Mouse (Mus musculus) urinary bladder, adult 18-20 months (tissue): ENCODE results near the gene Bcl2.
"Not testable (repeated sequence)": the region's sequence is repeated elsewhere in the genome, so short reads cannot be mapped to it uniquely, and the experiment has no call there.

Source experiments
- DNase-seq, 2 experiments: peaks; one replicate each; pipeline ENCODE4 v3.0.0; 2022; ENCODE audit warnings: low spot score in 2 of 2, mixed read lengths in 2 of 2

Bcl2 gene

DNA sequence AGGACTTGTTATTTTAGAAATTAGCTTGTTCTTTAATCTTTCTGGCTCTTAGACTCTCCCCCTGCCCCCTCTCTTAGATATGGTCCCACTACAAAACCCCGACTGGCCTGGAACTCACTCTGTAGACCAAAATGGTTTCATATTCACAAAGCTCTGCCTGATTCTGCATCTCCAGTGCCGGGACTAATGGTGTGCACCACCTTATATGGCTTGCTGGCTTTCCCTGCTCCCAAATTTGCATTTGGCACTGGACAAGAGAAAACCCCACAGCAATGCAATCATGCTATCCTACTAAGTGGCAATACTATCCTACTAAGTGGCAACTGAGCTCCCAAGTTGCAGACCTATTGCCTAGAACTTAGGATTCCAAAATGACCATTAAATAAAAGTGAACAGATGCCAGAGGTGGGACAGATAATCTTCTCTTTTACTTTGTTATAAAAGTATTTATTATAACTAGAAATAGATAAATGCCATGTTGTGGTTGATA lies 154.9 kb downstream of the Bcl2 start:
- no peak for DNase-seq

DNA sequence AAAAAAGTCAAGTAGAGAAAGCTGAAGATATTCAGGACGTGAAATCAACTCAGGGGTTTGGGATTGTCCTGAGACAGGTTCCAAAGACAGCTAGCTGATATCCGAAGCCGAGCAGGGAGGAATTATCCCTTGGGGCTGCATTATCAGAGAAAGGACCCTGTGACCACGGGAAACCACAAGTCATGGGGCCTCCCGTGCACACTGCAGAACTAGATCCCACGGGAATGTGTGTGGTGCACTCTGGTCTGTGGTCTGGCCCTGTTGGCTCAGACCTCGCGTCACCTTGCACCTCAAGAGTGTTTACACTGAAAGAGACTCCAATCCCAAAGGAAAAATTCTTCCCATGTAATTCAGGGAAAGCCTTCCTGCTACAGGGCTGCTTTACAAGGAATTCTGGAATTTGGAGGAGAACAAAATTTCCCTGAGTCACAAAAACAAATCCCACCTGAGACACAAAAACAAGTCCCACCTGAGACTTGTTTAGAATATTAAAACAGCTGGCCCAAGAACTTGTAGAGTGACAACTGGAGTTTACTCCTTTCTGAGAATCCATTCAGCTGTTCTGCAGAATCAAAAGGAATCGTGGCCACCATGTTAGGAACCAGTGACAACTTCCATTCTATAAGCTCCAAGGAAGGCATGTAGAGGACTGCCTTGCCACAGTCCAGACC lies 158.4 kb downstream of the Bcl2 start:
- DNase-seq: no peak

DNA sequence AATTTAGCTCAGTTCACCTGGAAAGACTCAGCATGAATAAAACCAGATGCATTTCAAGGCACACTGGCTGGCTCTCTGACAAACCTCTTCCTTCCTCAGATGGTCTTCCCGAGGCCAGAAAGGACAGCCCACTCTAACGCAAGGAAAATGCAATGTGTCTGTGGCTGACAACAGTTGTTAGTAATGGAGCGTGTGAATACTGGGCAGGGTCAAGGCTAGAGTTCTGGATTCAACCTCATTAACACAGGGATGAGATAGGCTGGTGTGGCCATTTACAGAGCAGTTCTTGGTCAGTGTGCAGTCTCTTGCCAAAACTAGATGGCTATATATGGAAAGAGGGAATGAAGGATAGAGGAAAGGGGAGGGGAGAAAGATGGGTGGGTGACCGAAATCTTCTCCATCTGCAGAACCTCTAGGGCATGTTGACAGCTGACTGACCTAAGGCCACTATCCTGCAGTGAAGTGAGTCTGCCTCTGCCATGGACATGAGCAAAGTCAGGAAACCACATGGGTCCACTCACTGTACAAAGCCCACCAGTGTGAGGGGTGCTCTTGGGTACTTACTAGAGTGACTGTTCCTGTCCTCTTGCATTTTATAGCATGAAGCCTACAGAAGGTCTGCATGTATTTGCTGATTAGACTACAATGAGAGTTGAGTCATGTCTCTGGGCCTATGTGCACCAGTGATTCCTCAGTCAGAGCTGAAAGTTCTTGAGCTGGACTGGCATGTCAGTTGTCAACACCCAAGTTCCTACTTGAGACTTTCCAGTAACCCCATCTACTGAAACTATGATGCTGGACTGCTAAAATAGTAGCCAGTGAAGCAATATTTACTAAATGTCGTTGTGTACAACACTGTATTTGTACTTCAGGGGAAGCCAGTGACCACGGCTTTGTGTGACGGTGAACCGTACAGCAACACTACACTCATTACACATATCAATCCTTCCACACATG lies 159.9 kb downstream of the Bcl2 start:
- no peak for DNase-seq

DNA sequence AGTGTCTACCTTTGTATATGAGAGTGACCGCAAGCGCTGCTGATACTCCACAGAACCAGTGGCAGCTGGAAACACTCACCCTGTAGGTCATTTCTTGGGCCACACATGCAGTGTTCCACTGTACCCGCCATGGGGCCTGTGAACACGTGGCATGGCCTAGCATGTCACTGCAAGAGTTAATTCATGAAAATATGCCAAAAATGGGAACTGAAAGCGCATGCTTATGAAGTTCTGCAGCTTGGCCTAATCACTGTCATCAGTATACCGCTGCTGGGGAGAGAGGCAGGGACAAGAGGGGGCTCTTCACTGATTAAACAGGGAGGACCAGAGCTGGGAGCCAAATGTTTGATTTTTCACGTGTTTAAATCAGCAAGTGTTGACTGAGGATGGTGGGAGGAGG lies 161.2 kb downstream of the Bcl2 start:
- DNase-seq: no peak

DNA sequence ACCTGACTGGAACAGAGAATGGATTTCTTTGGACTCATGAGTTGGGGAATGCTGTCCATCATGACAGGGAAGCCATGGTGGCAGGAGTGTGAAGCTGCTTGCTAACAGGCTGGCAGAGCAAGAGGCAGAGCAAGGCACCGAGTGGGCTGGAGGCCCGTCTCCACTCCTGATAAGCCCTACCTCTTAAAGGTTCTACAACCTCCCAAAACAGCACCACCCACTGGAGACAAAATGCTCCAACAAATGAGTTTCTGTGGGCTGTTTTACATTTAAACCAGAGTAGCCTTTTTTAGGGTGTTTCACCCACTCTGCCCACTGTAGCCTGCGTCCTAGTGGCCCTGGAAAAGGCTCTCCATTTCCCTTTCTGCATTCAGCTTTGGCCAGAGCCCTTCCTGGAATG lies 163.5 kb downstream of the Bcl2 start:
- no peak for DNase-seq

DNA sequence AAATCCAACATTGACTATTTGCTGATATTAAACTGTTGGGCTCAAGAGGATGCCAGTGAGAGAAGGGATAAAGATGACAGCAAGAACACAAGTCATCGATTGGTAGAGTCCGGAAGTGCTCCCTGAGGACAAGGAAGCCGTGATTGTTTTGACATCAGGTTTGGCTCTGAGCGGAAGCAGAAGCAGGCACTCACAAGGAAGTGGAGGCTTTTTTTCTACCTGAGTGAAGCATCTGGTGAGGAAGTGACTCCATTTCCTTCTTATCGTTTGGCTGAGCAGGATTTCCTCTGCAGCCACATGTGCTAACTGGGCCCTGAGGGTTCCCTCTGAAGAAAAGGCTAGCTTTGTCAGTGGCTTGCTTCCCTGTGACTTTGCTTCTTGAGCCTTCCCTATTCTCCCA lies 165.0 kb downstream of the Bcl2 start:
- no peak for DNase-seq

DNA sequence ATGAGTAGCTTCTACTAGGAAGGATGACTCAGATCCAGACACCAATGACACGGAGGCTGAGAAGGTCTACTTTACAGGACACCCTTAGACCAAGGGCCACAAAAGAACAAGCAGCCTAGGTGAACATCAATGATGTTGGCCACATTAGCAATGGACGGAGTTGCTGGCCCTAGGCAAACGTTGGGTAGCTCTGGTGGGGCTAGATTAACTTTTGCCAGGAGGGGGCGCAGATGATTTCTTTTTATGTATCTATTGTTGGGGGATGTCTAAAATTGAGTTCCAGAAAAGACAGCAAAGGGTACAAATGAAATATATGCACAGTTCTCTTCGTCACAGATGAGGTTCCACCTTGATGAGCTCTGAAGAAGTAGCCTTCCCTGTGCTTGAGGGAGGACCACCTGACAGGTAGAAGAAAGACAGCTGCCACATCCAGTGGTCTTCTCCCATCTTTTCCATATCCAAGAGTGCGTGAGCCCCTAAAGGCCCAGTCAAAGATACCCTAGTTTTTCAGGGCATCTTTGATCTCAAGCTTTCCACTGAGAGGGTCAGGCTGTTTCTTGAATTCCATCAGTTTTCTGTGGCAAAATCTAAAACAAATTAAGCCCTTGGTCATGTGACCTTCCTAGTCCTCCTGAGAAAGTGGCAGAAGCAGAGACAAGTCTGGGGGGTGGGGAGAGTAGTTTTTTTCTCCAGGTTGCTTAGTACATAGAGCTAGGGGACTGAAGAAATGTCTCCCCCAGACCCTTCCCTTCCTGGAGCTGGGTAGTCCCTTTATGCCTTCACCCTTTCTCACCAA lies 169.1 kb downstream of the Bcl2 start:
- peak; percentile 17 to 47 for DNase-seq

DNA sequence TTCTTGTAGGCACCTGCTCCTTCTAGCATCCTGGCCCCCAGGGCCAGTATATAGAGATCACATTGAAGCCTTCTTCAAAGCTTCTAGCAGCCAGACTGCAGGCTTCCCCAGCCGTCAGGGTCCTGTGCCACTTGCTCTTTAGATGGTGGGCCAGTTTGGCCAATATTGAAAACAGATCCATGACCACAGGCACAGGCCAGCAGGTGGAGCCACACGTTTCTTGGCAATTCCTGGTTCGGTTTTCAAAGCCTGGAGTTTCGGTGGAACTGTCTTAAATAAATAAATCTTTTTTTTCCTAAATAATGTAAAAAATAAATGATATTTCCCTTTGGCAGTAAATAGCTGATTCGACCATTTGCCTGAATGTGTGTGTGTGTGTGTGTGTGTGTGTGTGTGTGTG lies 171.3 kb downstream of the Bcl2 start:
- DNase-seq: peak in 1 of 2 experiments; percentile 53

DNA sequence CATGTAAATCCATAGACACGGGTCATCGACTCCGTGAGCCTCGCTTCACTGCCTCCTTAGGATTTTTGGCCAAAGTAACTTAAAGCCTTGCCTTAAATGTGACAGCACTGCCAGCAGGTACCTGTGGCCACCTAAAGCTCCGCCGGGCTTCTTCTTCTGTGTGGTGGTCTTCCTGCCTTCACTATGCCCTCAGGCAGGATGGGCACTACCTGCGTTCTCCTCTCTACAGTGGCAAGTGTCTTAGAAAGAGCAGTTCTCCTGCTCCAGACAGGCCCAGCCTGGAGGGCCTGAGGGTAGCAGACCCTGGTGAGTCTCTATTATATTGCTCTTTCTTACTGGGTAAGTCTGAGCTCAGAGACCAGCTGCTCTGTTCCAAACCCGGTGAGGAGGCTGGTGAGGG lies 172.2 kb downstream of the Bcl2 start:
- DNase-seq: no peak

DNA sequence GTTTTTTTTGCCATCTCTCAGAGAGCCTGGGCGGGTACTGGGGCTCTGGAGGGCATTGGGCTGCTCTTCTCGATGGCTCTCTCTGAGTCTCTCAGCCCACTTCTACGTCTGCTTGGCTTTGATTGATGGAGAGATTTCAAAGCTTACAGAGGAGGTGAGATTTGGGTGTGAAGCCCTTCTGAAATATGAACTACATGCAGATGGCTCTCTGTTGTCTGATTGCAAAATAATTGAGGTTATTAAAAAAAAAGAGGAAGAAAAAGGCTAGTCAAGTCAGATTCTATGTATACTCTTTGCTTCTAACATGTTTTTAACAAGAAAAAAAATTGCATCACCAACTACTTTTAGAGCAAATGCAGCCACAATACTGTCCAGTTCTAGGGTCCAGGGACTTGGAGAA lies 173.9 kb downstream of the Bcl2 start:
- DNase-seq: no peak

DNA sequence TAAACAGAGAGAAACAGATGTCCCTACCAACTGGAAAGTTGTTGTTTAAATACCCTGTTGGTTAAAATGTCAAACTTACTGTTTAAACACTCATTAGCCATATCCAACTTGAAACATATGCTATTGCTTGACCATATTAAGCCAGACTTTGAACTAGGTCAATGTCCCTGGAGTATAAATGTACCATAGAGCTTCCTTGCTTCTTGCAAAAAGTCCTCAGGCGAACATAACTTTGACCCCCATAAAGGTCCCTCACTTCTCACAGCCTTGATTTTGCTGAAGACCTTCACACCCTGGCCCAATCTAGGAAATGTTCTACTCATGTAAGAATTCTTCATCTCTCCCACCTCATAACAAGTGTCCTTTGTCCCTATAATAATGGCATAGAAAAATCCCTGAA lies 175.0 kb downstream of the Bcl2 start:
- no peak for DNase-seq

DNA sequence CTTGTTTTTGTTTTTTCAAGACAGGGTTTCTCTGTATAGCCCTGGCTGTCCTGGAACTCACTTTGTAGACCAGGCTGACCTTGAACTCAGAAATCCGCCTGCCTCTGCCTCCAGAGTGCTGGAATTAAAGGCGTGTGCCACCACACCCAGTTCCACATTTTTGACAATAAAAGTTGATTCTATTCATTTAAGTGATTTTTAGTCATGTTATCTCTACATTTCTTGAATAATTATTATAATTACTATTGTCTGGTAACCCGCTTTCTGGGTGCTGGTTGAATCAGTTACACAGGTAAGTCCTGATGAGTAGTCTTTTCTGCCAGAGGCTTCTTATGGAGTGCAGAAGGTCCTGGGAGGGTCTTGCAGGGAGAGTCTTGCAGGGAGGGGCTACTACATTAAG lies 179.2 kb downstream of the Bcl2 start:
- DNase-seq: not testable (repeated sequence)

DNA sequence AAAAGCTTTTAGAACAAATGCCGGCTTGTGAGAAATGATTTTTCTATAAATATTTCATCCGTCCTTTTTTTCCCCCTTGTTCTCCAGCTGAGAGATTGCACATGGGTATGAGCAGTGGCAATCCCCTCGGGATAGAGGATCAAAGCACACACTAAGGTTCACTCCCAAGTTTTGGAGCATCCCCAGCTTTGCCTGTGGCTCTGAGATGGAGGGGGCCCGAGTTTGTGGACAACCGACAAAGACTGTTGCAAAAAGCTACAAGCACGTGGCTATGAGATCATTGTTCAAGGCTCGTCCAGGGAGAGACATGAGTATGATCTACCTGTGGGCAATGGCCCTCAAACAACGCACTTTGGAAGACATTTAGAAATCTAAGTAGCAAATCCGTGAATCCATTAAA lies 184.5 kb downstream of the Bcl2 start:
- no peak for DNase-seq

DNA sequence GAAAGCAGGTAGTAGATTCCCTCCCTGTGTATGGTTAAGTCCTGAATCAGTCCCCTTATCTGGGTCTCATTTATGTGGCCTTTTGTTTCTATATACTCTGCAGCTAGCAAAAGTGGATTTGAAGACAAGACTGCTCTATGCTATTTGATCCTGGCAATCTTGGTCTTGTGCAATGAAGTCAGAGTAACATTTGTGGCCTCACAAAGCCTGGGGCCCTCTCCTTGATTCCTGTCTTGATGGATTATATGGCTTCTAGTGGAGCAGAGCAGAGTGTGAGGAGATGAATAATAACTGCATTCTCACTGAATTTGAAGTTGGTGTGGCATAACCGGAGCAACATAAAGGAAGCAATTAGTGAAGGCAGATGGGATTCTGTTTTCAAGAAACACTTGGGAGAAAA lies 186.5 kb downstream of the Bcl2 start:
- DNase-seq: no peak

DNA sequence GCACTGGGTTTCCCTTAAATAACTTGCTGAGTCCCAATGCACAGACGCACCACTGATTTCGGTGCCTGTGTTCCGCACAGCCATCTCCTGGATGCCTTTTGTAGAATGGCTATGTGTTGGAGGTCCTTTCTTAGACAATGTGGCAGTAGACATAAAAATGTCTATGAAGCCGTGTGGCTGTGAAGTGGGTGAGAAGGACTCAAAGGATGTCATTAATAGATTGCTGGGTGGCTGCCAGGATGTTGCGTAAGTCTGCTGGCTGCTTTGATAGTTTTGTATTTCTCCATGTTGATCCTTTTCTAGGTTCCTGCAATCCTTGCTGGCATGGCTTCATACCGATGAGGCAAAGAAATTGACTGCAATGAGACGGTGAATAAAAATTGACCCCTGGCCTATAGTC lies 187.3 kb downstream of the Bcl2 start:
- peak; percentile 8 to 33 for DNase-seq

DNA sequence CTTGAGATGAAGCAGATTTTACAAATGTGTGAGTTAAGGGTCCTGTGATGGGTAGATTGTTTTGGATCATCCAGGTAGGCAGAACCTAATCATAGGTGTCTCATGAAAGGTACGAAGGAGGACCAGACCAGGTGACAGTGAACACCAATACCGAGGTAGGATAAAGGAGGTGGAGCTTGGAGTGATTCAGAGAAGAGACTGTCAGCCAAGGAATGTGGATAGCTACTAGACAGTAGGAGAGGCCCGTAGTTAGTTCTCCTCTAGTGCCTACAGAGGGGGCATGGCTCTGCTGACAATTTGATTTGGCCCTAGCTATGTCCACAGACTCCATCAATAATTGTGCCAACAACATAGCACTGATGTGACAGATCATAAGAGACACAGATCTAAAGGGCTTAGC lies 188.0 kb downstream of the Bcl2 start:
- DNase-seq: no peak

DNA sequence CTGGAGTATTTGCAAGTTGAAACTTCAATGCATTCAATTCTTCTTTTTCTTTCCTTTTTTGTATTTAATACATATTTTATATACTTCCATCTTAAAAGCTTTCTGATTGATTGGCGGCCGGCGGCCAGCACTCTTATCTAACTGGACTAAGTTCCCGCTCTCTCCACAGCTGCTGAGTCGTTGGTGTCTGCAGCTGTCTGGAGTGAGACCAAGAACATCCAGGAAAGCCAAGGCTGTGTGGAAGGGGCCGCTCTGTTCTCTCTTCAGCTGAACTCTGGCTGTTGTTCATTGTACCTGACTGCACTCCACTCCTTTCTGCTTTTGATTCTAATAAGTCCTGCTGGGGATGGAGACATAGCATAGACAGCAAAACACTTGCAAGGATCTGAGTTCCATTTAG lies 190.3 kb downstream of the Bcl2 start:
- DNase-seq: no peak

DNA sequence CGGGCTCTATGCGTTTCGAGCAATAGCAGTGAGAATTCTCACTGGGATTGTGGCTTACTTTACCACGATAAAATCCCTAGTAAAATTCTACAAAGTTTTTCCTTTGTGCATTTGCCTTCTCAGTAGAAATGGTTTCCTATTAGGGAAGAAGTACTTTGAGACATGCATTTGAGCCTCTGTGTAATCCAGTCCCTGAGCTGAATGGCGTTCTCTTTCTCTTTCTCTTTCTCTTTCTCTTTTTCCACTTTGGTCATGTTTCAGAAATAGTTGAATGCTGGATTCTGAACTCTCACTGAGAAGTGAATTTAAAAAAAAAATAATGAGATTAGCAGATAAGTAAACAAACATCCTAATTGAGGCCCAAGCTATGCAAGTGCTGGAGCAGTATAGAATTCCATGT lies 191.1 kb downstream of the Bcl2 start:
- DNase-seq: no peak

DNA sequence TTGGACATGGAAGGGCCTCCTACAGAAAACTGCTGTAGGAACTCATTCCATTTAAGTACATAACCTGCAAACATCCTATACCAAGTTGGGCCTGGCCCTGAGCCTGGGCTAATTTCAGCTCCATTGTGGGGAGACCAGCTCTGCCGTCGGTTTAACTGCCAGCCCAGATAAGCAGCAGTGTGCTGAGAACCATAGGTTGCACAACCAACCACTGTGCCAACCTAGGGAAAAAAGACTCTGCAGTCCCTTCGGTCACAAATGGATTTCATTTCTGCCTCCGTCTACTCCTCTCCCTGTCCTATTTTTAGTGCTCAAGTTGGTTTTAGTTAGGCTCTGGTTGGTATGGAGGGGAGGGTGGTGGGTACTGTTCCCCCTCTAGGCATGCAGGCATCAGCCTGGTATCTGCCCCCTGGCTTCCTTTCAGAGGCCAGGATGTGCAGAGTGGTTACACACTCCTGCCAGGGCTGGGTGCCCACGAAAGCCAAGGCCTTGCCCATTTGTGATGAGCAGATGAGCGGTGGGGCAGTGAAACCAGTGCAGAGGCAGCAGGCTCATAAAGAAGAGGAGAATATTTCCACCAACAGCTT lies 196.4 kb downstream of the Bcl2 start:
- DNase-seq: no peak

DNA sequence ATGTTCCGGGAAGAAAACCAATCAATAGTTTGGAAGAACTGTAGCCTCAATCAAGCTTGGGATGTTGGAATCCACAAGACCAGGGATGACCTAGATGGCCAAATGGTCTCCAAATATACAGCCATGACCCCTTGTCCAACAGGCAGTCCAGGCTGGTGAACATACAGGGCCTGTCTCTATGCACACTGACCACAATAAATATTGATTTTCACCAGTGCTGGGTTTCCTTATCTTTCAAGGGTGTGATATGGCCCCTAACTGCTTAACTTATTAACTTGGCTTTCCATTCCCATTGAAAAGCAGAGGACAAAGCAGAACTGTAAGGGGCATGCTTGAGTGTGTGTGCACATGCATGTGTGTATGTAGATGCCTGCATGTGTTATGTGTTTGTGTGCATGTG lies 197.0 kb downstream of the Bcl2 start:
- no peak for DNase-seq

DNA sequence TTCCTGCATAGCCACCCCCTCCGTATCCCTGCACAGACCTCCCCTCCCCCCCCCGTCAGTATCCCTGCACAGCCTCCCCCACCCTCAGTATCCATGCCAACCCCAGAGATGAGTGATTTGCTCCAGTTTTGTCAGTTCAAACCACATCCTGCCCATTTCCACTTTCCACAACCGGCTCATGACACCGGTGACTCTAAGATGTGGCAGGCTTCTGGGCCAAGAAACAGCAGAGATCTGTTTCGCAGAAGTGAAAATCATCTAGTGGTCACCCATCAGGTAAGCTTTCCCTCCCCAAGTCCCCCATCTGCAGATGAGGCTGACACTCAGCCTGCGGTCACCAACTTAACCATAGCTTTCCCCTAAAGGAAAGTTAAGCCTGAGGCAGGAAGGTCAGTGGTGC lies 198.5 kb downstream of the Bcl2 start:
- no peak for DNase-seq
